Mouse (Mus musculus) MEL (cell line): ENCODE measurements at regions not wholly inside any gene's neighbourhood (a gene's known extent, or its start where the extent isn't known, plus 50 kb on each side); places are given as distances from the start of the nearest gene placed in this dataset.

Experiments
- EP300 ChIP-seq, 2 experiments: IDR thresholded peaks; 2 replicates each; pipeline ENCODE4 v1.6.1; 2011; ENCODE audit warnings: improper control_type of control experiment in 2 of 2, low read length in 2 of 2, low read depth in 1 of 2, mild to moderate bottlenecking in 1 of 2
- USF2 ChIP-seq, 2 experiments: IDR thresholded peaks; 2 replicates each; pipeline ENCODE4 v1.6.1; 2011 to 2012; ENCODE audit warnings: improper control_type of control experiment in 2 of 2, low read length in 2 of 2, borderline replicate concordance in 1 of 2, inconsistent platforms in 1 of 2, low read depth in 1 of 2, mild to moderate bottlenecking in 1 of 2; ENCODE audit not compliant: insufficient read depth in 1 of 2

DNA sequence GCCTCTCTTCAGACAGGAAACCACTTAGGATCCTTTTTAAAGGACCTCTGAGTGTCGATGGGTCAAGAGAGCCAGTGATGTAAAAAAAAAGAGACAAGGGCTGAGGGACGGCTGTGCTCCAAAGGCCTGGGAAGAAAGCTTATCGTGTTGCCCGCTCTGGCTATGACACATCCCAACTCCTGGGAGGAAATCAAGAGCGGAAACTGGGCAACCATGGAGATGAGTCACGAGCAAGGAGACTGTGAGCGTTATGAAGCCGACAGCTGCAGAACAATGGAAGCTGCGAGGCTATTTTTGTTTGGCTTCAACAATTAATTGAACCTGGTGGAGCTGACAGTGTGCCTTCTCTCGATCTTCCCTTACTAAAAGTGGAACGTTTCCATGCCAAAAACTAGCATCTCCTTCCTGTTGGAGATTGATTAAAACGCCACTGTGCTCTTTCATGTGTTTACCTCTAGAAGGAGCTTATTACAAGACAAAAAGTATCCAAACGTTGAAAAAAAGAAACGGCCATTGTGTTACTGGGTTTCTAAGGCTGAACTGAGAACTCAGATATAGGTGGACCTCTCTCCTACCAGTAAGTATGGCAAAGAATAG, 190.4 kb upstream of the Emcn start:
- TF ChIP-seq USF2 (IDR thresholded peaks at IDR 0.05; ENCODE audit: borderline replicate concordance in 1 of 2, insufficient read depth in 1 of 2, low read depth in 1 of 2, low read length in 2 of 2) (no peak), EP300 (IDR thresholded peaks at IDR 0.05; ENCODE audit: low read depth in 1 of 2, low read length in 2 of 2) (no peak)
